Mouse (Mus musculus) megakaryocyte progenitor cell, adult 5-6 weeks (primary cell): ENCODE measurements at regions not wholly inside any gene's neighbourhood (a gene's known extent, or its start where the extent isn't known, plus 50 kb on each side); places are given as distances from the start of the nearest gene placed in this dataset.
A peak's percentile ranks its signal among the peaks of the same experiment; 100 is the strongest.
"Not testable (repeated sequence)": the region's sequence is repeated elsewhere in the genome, so short reads cannot be mapped to it uniquely, and the experiment has no call there.

ENCODE experiments used
- ATAC-seq: replicated peaks from 2 replicates; pipeline ENCODE4 v1.8.0; 2016; ENCODE audit warnings: mild to moderate bottlenecking, moderate TSS enrichment, inconsistent platforms; ENCODE audit not compliant: poor library complexity

DNA sequence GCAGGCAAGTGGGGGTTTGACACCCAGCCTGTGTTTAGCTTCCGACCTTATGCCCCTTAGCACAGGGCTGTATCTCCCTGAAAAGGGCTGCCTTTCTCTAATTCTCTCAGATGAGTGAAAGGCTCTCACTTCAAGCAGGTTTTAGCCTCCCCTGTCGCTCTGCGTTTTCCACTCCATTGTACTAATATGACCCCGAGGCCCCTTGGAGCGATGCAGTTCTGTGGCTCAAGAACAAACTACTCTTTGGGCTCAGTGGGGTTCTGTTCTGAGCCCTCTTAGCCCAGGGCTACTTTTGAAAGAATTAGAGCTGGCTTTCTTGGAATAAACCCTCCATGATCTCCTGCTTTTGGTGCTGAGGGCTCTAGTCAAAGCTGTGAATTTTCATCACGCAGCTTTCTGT, 53.4 kb upstream of the Castor2 start:
- ATAC-seq = no peak

DNA sequence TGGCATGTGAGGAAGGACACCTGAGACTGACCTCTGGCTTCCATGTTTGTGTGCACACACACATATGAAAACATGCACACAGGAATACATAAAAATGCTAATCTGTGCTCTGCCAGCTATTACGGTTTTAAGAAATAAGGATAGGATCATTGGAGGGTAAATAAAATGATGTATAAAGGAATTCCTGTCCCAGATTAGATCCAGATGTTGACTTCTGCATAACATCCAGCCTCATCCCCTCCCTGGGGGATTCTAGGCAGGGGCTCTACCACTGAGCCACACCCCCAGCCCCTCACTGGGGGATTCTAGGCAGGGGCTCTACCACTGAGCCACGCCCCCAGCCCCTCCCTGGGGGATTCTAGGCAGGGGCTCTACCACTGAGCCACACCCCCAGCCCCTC, 56.6 kb upstream of the Castor2 start:
- not testable (repeated sequence) for ATAC-seq

GRCm38 (mm10) chr5:134027316-134027966, 72.1 kb upstream of the Castor2 start:
- no peak for ATAC-seq

DNA sequence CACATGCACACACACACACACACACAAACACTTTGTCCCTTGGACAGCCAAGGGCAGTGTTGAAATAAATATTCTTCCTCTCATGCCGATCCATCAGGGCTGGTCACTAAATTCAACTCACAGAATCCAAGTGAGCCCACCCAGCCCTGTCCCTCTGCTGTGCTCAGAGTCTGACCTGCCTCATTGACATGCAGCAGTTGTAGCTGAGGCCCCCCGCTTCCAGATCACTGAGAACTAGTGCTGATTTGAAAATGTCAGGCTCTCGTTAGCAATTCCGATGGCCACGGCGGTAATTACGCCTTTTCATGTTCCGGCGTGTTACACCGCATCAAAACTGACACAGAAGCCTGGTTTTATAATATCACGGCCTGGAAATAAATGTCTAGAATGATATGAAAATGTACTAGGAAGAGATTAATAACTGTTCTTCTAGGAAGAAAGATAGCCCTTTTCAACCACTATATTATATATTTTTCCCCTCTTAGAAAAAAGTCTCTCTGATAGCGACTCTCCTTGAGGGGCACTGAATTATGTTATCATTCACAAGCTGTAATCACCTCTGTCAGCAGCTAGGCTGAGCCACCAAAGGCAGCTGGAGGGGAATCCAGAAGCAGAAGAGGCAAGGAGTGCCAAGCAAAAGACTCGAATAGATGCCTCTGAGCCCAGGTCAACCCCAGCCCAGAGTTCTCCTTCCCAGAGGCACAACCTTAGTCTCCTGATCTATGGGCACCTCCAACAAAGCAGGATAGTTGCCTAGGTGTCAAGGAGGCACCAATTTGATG, 79.7 kb upstream of the Castor2 start:
- ATAC-seq = no peak

GRCm38 (mm10) chr5:134014257-134015163, 85.0 kb upstream of the Castor2 start:
- peak; percentile 55 for ATAC-seq

- no peak for ATAC-seq
Observed at GRCm38 (mm10) chr5:134013206-134013605, 86.3 kb upstream of the Castor2 start.

DNA sequence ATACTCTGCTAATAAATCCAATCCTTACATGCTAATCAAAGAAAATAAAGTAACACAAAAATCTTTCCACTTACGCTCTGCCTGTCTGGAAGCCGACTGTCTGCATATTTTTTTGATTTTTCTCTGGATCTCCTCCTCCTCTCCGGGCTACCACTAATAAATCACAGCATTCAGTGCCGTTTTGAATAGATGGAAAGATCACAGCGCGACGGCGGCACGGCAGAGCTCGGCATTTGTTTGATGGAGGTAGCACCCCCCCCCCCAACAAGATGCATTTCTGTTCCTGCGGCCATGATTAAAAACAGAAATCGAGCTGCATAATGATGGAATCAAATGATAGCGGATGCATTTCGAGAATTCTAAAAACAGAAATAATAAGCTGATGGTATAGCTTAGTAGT, 89.7 kb upstream of the Castor2 start:
- ATAC-seq = no peak

- ATAC-seq = peak; percentile 56
Observed at GRCm38 (mm10) chr5:134007127-134007771, 92.3 kb upstream of the Castor2 start.

GRCm38 (mm10) chr5:134006470-134007126, 92.9 kb upstream of the Castor2 start:
- ATAC-seq = peak; percentile 92

DNA sequence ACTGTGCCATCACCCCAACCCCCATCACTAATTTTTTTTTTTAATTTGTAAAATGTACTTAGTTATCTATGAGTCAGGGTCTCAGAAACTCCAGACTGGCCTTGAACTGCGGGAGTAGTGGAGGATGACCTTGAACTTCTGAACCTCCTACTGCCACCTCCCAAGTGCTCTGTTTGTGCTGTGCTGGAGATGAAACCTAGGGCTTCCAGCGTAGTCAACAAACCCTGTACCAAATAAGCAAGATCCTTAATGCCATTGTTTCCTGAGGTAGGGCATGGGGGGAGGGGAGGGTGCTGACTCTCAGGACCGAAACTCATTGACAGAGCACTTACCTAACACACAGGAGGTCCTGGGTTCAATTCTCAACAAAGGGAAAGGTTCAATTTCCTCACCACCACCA, 93.5 kb upstream of the Castor2 start:
- ATAC-seq = no peak

DNA sequence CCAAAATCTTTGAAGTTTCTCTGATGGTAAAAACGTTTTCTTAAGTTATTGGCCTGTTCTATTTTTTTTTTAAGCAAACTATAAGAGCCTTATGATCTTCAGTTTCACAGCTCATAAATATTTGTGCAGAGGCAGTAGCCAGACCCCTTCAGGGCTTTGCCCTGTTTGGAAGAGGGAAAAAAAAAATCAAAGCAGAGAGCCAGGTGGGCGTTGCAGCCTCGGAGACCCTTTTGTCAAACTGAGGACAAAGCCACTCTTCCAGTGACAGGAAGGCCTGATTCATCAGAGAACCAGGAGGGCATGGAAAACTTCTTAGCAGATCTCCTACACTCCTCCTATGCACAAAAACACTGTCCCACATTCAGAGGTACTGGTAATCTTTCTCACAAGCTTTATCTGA, 99.4 kb upstream of the Castor2 start:
- ATAC-seq = no peak

DNA sequence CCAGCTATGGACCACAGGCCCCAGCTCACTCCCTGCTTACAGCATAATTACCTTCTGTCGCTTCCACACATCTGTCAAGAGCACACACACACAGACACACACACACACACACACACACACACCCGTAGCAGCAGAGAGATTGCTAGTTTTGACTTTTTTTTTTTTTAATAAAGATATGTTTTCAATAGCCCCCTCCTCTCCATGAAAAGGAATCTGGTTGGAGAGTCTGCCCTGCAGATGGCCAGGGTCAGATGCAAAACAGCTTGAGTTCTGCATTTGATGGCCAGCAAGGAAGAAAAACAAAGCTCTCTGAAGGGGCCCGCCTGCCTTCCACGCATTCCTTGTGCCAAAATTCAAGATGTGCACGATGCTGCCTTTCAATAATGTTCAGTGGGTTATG, 99.8 kb upstream of the Castor2 start:
- ATAC-seq = no peak

- ATAC-seq = no peak
Observed at GRCm38 (mm10) chr5:133991994-133992393, 107.5 kb upstream of the Castor2 start.

DNA sequence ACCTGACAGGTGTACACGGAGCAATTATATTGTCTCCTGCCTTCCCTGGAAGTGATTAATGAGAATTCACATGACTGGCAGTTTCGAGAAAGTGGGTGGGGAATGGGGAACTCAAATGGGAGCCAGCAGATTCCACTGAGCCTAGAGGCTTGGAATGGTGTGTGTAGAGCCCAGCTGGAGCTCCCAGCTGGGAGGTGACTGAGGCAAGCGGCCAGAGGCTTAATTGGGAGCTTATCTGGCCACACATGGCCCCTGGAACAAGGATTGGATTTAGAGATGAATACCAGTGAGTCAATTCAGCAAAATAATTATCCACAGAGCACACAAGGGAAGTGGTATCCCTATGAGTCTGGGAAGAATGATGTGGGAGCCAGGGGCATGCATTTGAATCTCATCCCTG, 108.0 kb upstream of the Castor2 start:
- ATAC-seq = no peak

DNA sequence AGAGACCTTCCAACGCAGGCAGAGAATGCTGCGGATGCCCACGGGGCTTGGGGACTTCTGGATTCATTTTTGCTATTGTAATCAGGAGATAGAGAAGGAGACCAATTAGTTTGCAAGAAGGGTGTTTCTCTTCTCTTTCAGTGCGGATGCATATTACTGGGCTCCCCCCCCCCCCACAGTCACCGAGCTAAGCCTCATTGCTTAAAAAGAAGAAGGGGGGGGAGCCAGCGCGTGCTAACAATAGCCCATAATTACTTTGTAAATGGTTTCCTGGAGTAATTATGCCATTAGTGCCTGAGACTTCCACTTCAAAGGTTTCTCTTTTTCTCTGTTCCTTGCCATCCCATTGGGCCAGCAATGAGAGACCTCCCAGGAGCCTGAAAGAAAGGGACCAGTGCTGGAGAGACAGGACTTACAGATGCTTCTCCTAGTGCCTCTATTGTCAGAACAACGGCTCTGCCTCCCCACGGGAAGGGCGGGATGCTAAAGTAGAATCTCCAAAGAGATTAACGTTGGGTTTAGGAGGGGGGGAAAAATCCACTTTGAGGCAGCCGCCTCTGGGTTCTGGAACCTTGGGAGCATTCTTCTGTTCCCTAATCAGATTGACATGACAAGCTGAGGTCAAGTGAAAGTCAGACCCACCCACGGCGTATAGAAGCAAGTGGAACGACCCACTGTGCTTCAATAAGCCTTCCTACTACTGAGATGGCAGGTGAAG, 116.1 kb upstream of the Castor2 start:
- ATAC-seq = no peak

- ATAC-seq = no peak
Observed at GRCm38 (mm10) chr5:133970421-133970914, 129.0 kb upstream of the Castor2 start.

DNA sequence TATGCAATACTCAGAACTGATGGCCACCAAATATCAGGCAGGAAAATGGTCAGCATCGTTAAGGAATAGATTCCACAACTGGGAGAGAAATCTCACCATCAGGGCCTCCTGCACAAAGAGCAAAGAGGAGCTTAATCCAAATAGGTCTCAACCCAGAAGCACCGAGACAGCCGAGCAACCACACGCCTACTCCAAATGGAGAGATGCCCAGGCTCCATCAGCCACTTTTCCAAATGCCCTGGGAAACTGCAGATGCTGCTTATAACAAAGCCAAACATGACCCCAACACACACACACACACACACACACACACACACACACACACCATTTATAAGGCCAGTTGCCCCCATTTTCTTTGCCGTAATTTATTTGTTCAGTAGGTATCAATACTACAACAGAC, 136.2 kb upstream of the Castor2 start:
- ATAC-seq = no peak

DNA sequence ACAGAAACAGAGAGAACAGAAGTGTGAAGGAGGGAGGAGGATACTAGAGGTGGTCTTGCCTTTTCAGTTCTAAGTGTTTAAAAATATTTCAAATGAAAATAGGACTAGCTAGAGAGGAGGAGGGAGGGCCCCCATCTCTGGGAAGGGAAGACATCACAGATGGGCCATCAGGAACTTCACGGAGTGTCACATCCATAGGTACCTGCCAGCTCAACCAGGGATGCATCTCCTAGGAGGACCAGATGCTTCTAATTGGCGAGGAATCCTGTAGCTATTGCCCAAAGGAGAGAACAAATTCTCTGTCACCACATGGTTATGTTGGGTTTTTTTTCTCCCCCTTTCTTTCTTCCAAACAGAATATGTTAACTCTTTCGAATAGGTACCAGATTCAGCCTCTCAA, 158.7 kb upstream of the Castor2 start:
- no peak for ATAC-seq

GRCm38 (mm10) chr5:133940030-133940429, 159.5 kb upstream of the Castor2 start:
- no peak for ATAC-seq
